Mouse (Mus musculus): ENCODE measurements at regions not wholly inside any gene's neighbourhood (a gene's known extent, or its start where the extent isn't known, plus 50 kb on each side); places are given as distances from the start of the nearest gene placed in this dataset.

DNA sequence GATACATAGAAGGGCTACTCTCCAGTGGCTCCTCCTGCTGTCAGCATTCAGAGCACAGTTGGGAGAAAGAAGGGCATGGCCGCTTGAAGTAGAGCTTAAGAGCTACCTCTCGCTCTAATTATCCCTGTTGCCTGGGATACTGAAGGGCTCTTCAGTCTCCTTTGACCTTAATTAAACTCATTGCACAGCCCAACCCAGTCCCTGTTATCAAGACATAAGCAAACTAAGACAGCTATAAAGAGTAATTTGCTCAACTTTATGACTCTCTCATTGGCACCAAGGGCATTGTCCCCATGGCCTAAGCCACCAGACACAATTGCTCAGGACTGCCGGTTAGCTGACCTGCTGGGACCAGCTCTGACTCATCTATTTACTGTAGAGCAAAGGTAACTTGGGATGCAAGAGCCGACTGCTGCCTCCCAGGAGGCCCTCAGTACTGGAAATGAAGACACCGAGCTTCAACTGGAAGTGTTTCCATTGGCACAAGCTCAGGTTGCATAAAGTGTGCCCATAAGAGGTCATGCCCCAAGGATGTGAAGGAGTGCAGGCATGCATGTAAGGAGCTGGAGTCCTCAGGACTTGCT is 219.3 kb upstream of the Ccdc122 start:
- TF ChIP-seq CTCF (IDR thresholded peaks at IDR 0.05) (peak; percentile 46; the same call in 1 of the 2 replicates), EP300 (IDR thresholded peaks at IDR 0.05) (peak; percentile 58; the same call in 1 of the 2 replicates)
